Mouse (Mus musculus) embryonic fibroblast, embryonic 13.5 days (primary cell): ENCODE measurements around the gene Emsy.

Experiments used
- CTCF ChIP-seq: IDR thresholded peaks from 2 replicates; pipeline ENCODE4 v1.5.1; 2011; ENCODE audit warnings: mild to moderate bottlenecking, control low read depth, low read length, moderate library complexity, borderline replicate concordance; ENCODE audit not compliant: insufficient read depth
- POLR2A ChIP-seq: IDR thresholded peaks from 2 replicates; pipeline ENCODE4 v1.6.1; 2011; ENCODE audit warnings: low read depth, mild to moderate bottlenecking, control low read depth, low read length, moderate library complexity

GRCm38 (mm10) chr7:98574271-98574670 lies 82.3 kb downstream of the Emsy start:
- TF ChIP-seq POLR2A, result no peak
- TF ChIP-seq CTCF, result no peak
